Mouse (Mus musculus): ENCODE measurements around the gene Tex52. TPM values are rescaled to one million over a fixed set of nuclear protein-coding genes. Genes with fewer than 3 reads are reported as not detected.

Gene Tex52
- total RNA-seq (2023): not detected in 2 replicates

GRCm38 (mm10) chr6:128375192-128375591 lies at the start of gene Tex52, which contains the start of gene Gm44596:
Tex52 (plus strand) TSS chr6:128375456.
Gm44596 (plus strand) TSS chr6:128375503.

GRCm38 (mm10) chr6:128355726-128356416 lies 19.4 kb upstream of the Tex52 start, which contains the start of gene Tulp3:
Tulp3 (minus strand) TSS chr6:128355851.

DNA sequence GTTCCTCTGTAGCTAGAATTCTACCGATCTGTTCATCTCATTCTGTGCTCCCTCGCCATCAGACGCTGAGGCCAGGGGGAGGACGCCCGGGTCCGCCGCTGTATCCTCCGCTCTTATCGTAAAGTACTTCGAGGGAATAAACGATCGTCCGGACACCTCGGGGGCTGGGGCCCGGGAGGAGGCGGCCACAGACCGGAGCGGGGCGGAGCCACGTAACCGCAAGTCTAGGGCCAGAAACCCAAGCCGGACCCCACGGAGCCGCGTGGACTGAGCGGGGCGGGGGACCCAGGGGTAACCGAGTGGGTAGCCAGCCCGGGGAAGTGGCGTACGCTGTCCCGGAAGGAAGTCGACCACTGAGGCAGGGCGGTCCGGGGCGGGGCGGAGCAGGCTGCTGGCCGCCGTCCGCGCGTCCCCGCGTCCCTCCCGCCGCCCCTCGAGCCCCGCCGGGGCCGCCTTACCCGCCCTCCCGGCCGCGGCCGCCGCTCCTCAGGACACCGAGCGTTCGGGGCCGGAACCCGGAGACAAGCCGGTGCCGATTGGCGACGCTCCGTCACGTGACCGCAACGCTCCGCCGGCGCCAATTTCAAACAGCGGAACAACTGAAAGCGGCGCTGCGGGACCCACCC lies 12.8 kb upstream of the Tex52 start, which contains the start of the genes Rhno1 and Foxm1:
Gene Rhno1, minus strand, starts transcription at position 531 of the 626 bp plus-strand sequence.
Gene Foxm1, plus strand, starts transcription at position 587 of the 626 bp plus-strand sequence.

GRCm38 (mm10) chr6:128398996-128399395 lies 23.7 kb downstream of the Tex52 start, which contains the start of gene Nrip2:
Nrip2 (plus strand) TSS chr6:128399296.

GRCm38 (mm10) chr6:128424269-128425019 lies 49.2 kb downstream of the Tex52 start, which contains the start of gene Itfg2:
Itfg2 (minus strand) TSS chr6:128424931.

Other genes with a start within 250 kb of the Tex52 start
- 0.48 and 0.73 TPM in 2 replicates for gene Tspan9, start 231.9 kb upstream of the Tex52 start, total RNA-seq (2023)
- gene Tead4, start 74.6 kb upstream of the Tex52 start, total RNA-seq (2023): 0.20 and 0.25 TPM in 2 replicates
- gene Tulp3, start 19.6 kb upstream of the Tex52 start, total RNA-seq (2023): 0.52 and 0.69 TPM in 2 replicates
- gene Rhno1, start 12.5 kb upstream of the Tex52 start, total RNA-seq (2023): 28.1 and 28.7 TPM in 2 replicates
- gene Foxm1, start 12.5 kb upstream of the Tex52 start, total RNA-seq (2023): 53.1 and 61.4 TPM in 2 replicates
- gene Gm44596, start within 50 bp of the Tex52 start, total RNA-seq (2023): not detected in 2 replicates
- gene Nrip2, start 23.8 kb downstream of the Tex52 start, total RNA-seq (2023): not detected in 2 replicates
- gene Itfg2, start 49.5 kb downstream of the Tex52 start, total RNA-seq (2023): 8.4 and 14.2 TPM in 2 replicates
- 26.8 and 30.6 TPM in 2 replicates for gene Fkbp4, start 63.2 kb downstream of the Tex52 start, total RNA-seq (2023)
- not detected in 2 replicates for gene Pzp, start 151.3 kb downstream of the Tex52 start, total RNA-seq (2023)
- gene A2ml1, start 206.2 kb downstream of the Tex52 start, total RNA-seq (2023): not detected in 2 replicates
- gene Klrb1a, start 248.1 kb downstream of the Tex52 start, total RNA-seq (2023): not detected in 2 replicates

Measured in neutrophil, adult 65 days (primary cell).